9 mouse cellular contexts compared by ENCODE assay signal in the genomic region with DNA sequence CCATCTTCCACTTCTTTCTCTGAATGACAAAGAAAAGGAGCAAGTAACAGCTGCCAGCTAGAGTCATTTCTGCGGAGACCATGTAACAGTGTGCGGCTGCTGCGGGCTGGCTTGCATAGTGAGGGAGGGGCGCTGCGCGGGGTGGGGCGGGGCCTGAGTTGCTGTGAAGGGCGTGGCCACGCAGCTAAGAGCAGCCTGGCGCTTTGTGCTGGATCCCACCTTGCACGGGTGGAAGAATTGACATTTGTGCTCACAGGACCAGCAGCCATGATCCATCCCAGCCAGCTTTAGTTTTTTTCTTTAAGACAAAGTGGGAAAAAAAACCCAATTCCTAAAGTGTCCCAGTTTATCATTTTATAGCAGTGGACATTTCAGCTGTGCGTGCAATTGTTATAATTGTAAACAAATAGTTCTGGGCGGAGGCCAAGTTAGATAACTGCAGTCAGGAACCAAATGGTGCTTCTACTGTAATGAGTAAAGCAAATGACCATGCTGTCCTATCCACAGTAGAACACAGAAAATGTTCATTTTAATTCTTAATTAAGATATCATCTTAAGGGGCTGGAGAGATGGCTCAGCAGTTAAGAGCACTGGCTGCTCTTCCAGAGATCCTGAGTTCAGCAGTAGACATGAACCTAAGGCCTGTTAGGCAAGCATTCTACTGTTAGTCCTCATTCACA. TPM values are rescaled to one million over a fixed set of nuclear protein-coding genes. Genes with fewer than 3 reads are reported as not detected.
DNase-seq lines count a peak whose midpoint lies in the region; ATAC-seq and TF ChIP-seq lines count a peak whose summit lies in the region.
"Had no signal": no experiment of that assay in that cellular context is flagged by ENCODE, and none has a peak within 500 bp of the region (broad histone marks: within the 10 kb centered on the region; RNA-seq: fewer than 3 reads in every experiment).

No protein-coding gene starts in this region.

- peak; percentile 17 for DNase-seq in gastrocnemius, adult 18-20 months (ENCODE audit: low spot score)
- no peak for DNase-seq in gastrocnemius, postnatal 25 days
- peak; percentile 54 to 72 for DNase-seq in adrenal gland, postnatal 36 days
- DNase-seq in embryonic facial prominence, embryonic 14.5 days (ENCODE audit: low spot score): peak; percentile 88
- DNase-seq in heart, postnatal 10 days: peak; percentile 53 to 62
- DNase-seq in limb, embryonic 11.5 days (ENCODE audit: low spot score): peak; percentile 83
- peak; percentile 77 for DNase-seq in midbrain, embryonic 10.5 days (ENCODE audit: low spot score)
- DNase-seq in stomach, postnatal 0 days (ENCODE audit: low spot score): peak; percentile 69

- peak overlapping the region; percentile 51 for H3K4me2 ChIP-seq in embryonic facial prominence, embryonic 14.5 days (ENCODE audit: low read depth, low read length)
- H3K4me2 ChIP-seq in limb, embryonic 11.5 days (ENCODE audit: low read depth, severe bottlenecking): peak overlapping the region; percentile 30
- H3K4me2 ChIP-seq in stomach, postnatal 0 days (replicated peaks; ENCODE audit: low read depth): peak overlapping the region; percentile 47

- TF ChIP-seq CTCF in stomach, postnatal 0 days (IDR thresholded peaks at IDR 0.05; ENCODE audit: low read depth): no peak

- peak overlapping the region; percentile 19 for H3K4me3 ChIP-seq in embryonic facial prominence, embryonic 14.5 days (ENCODE audit: low read depth, low read length)
- H3K4me3 ChIP-seq in limb, embryonic 11.5 days (ENCODE audit: low read depth, low read length): no peak overlapping the region
- H3K4me3 ChIP-seq in midbrain, embryonic 10.5 days: peak overlapping the region; percentile 32
- H3K4me3 ChIP-seq in stomach, postnatal 0 days (ENCODE audit: low read depth, low read length): peak overlapping the region; percentile 23

- intact Hi-C loops in heart, postnatal 10 days (cut with DNase I): no loop called here

- H3K9ac ChIP-seq in embryonic facial prominence, embryonic 14.5 days (ENCODE audit: low read depth, low read length): peak overlapping the region; percentile 46; the same call in 1 of the 2 replicates
- H3K9ac ChIP-seq in limb, embryonic 11.5 days (ENCODE audit: low read length): no peak overlapping the region
- no peak overlapping the region for H3K9ac ChIP-seq in stomach, postnatal 0 days (ENCODE audit: low read length)

- H3K27ac ChIP-seq in embryonic facial prominence, embryonic 14.5 days (replicated peaks; ENCODE audit: low read depth, low read length): 0 out of 2 replicates have a peak overlapping the region, but pooled peaks have one; percentile 29
- H3K27ac ChIP-seq in limb, embryonic 11.5 days (replicated peaks; ENCODE audit: low read depth, low read length): no peak overlapping the region
- peak overlapping the region; percentile 38 for H3K27ac ChIP-seq in midbrain, embryonic 10.5 days (replicated peaks)
- no peak overlapping the region for H3K27ac ChIP-seq in stomach, postnatal 0 days (replicated peaks)

- no peaks in the 10 kb centered on the region for H3K36me3 ChIP-seq in embryonic facial prominence, embryonic 14.5 days (ENCODE audit: control insufficient read depth, insufficient read depth, low read length)
- no peaks in the 10 kb centered on the region for H3K36me3 ChIP-seq in limb, embryonic 11.5 days (ENCODE audit: control insufficient read depth, insufficient read depth, low read length)
- H3K36me3 ChIP-seq in midbrain, embryonic 10.5 days: no peaks in the 10 kb centered on the region
- no peaks in the 10 kb centered on the region for H3K36me3 ChIP-seq in stomach, postnatal 0 days (ENCODE audit: control insufficient read depth, insufficient read depth, low read length)

- no peaks in the 10 kb centered on the region for H3K27me3 ChIP-seq in embryonic facial prominence, embryonic 14.5 days (replicated peaks; ENCODE audit: control insufficient read depth, insufficient read depth, low read length)
- no peaks in the 10 kb centered on the region for H3K27me3 ChIP-seq in limb, embryonic 11.5 days (ENCODE audit: control insufficient read depth, insufficient read depth, low read length)
- no peaks in the 10 kb centered on the region for H3K27me3 ChIP-seq in midbrain, embryonic 10.5 days (ENCODE audit: low read depth, poor library complexity, severe bottlenecking)
- no peaks in the 10 kb centered on the region for H3K27me3 ChIP-seq in stomach, postnatal 0 days (ENCODE audit: control insufficient read depth, insufficient read depth, low read length)
- H3K27me3 ChIP-seq: CH12.LX had no signal

- no peaks in the 10 kb centered on the region for H3K9me3 ChIP-seq in embryonic facial prominence, embryonic 14.5 days (ENCODE audit: control insufficient read depth, low read length)
- no peaks in the 10 kb centered on the region for H3K9me3 ChIP-seq in limb, embryonic 11.5 days (ENCODE audit: control insufficient read depth, low read length)
- H3K9me3 ChIP-seq in midbrain, embryonic 10.5 days (replicated peaks): peaks cover 8% of the 10 kb centered on the region; the same call in 1 of the 2 replicates
- no peaks in the 10 kb centered on the region for H3K9me3 ChIP-seq in stomach, postnatal 0 days (ENCODE audit: control insufficient read depth, low read length)

- ATAC-seq in embryonic facial prominence, embryonic 14.5 days (ENCODE audit: low read depth): peak; percentile 96
- ATAC-seq in limb, embryonic 11.5 days (ENCODE audit: insufficient number of reproducible peaks, low FRiP score, low TSS enrichment, low read depth): peak; percentile 92
- ATAC-seq in stomach, postnatal 0 days (ENCODE audit: low FRiP score, low TSS enrichment): peak; percentile 83

- peaks cover 17% of the 10 kb centered on the region for H3K4me1 ChIP-seq in embryonic facial prominence, embryonic 14.5 days (ENCODE audit: control insufficient read depth, insufficient read depth, low read length)
- H3K4me1 ChIP-seq in limb, embryonic 11.5 days (ENCODE audit: control insufficient read depth, insufficient read depth, low read length): peaks cover 5% of the 10 kb centered on the region; the same call in 1 of the 2 replicates
- peaks cover 17% of the 10 kb centered on the region for H3K4me1 ChIP-seq in midbrain, embryonic 10.5 days
- H3K4me1 ChIP-seq in stomach, postnatal 0 days (replicated peaks; ENCODE audit: control insufficient read depth, insufficient read depth): no peaks in the 10 kb centered on the region

- no peak for TF ChIP-seq EP300 in stomach, postnatal 0 days (optimal IDR thresholded peaks at IDR 0.05)

- 10% methylated on average over 13 of the region's 13 CpGs for WGBS in embryonic facial prominence, embryonic 14.5 days
- 11% methylated on average over 13 of the region's 13 CpGs for WGBS in limb, embryonic 11.5 days
- 13% methylated on average over 13 of the region's 13 CpGs for WGBS in midbrain, embryonic 10.5 days
- WGBS in stomach, postnatal 0 days: 1% methylated on average over 13 of the region's 13 CpGs

RNA-seq across cellular contexts. Expression of a gene that starts 18.4 kb away (rescaled TPM):
- total RNA-seq in gastrocnemius, adult 18-20 months (2021): 10 to 100 TPM; 12.4 to 12.8 TPM
- 1 to 10 TPM; 8.4 to 9.2 TPM for total RNA-seq in gastrocnemius, postnatal 25 days (2021)
- 10 to 100 TPM; 11.1 to 14.2 TPM for total RNA-seq in adrenal gland, postnatal 36 days (2021)
- 32.1 and 42.2 TPM in 2 replicates for polyA plus RNA-seq in embryonic facial prominence, embryonic 14.5 days (2014; fragmentation: Nextera tagmentation; extraction: Ambion mirVana)
- total RNA-seq in heart, postnatal 10 days (2021): 10 to 100 TPM; 21.1 to 23.7 TPM
- 23.6 and 25.8 TPM in 2 replicates for polyA plus RNA-seq in limb, embryonic 11.5 days (2014; fragmentation: Nextera tagmentation; extraction: Ambion mirVana)
- 30.3 and 36.7 TPM in 2 replicates for polyA plus RNA-seq in midbrain, embryonic 10.5 days (2016; fragmentation: Nextera tagmentation; extraction: Ambion mirVana)
- 28.3 and 29.9 TPM in 2 replicates for polyA plus RNA-seq in stomach, postnatal 0 days (2015; fragmentation: Nextera tagmentation; extraction: Ambion mirVana)

Comparison
In these comparisons a context has a peak if more than half of its experiments do, and no peak if none do; other contexts are left out.
1. H3K27ac ChIP-seq: peak in embryonic facial prominence, embryonic 14.5 days (single experiment) and midbrain, embryonic 10.5 days (single experiment); none in limb, embryonic 11.5 days (single experiment) and stomach, postnatal 0 days (single experiment).
2. Peak in every context shown above with its lines, with median percentiles within 50 percentile points of each other: ATAC-seq and H3K4me2 ChIP-seq.